Mouse (Mus musculus) brain, embryonic 14.5 days (tissue): Measurements from ENCODE around the gene Sept9. TPM values are rescaled to one million over a fixed set of nuclear protein-coding genes. Genes with fewer than 3 reads are reported as not detected.
A peak's percentile ranks its signal among the peaks of the same experiment; 100 is the strongest.

Experiments
- DNase-seq: peaks from one replicate; pipeline ENCODE4 v3.0.0-alpha.2; 2011; ENCODE audit warnings: low read depth
- CTCF ChIP-seq: fragments of 200-500 bp; IDR thresholded peaks from 2 replicates; pipeline ENCODE4 v1.5.1; 2012; ENCODE audit warnings: inconsistent platforms, mild to moderate bottlenecking, moderate library complexity, borderline replicate concordance; ENCODE audit not compliant: insufficient read depth, insufficient read length; ENCODE audit errors: extremely low read depth
- POLR2A ChIP-seq: fragments of 200-500 bp; IDR thresholded peaks from 2 replicates; pipeline ENCODE4 v1.6.1; 2012; ENCODE audit warnings: mild to moderate bottlenecking, inconsistent platforms, borderline replicate concordance; ENCODE audit not compliant: poor library complexity, insufficient read depth, insufficient read length, severe bottlenecking; ENCODE audit errors: extremely low read depth
- polyA plus RNA-seq: library from polyadenylated mRNA; depleted of rRNA; stranded (reverse); fragments of >200 nt; gene quantifications from 2 replicates; pipeline ENCODE4 v1.2.3, GENCODE M21; 2012

Gene Sept9
- polyA plus RNA-seq, 1 experiment, result 64.3 TPM

DNA sequence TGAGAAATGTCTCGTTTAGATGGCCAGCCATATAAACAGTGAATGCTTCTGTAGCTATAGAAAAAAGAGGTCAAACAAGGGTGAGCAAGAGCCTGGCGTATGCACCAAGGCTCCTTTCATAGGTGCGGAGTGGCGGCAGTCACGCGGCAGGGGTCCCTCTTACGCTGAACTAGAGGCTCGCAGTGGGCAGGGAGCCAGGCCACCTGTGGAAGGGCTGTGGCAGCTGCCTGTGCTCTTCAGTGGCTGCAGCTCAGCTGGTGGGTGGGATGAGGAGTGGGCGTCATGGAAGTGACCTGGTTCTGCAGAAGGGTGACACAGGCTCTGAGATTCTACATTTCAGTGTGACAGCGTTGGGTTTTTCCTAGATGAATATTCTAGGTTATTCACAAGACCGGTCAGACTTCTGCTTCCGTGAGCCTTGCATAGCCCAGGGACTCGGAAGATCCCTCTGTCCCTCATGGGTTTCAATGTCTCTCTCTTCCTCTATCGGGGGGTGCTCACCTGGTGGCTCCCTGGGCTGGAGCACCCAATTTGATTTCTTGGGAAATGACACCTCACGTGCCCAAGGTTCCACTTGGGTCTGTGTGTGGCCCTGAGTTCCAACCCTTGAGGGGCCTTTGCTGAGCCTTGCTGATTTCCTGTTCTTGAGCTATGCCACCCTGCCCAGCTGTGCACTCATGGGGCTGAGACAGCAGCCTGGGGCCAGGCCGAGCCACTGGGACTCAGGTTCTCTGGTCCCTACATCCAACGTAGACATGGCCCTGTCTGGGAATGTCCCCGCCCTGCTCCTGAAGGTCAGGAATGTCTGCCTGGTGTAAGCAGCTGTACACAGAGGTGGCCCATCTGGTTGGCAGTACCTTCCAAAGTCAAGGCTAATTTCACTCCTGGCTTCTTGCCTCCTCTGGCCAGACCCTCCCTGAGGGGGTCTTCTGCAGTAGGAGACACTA lies 55.0 kb downstream of the Sept9 start:
- DNase-seq, result peak; percentile 67
- TF ChIP-seq POLR2A (no peak), CTCF (no peak)

DNA sequence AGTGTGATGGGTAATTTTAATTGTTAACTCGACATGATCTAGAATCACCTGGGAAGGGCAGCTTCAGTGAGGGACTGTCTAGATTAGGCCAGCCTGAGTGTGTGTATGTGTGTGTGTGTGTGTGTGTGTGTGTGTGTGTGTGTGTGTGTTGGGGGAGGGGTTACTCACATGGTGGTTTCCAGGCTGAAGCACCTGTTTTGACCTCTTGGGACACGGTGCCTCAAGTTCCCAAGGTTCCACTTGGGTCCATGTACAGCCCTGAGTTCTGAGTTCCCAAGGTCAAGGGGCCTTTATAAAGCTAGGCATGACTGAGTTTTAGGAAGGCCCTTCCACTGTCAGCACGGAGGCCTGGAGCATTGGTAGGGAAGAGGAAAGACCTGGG lies 55.6 kb downstream of the Sept9 start:
- DNase-seq, result no peak

DNA sequence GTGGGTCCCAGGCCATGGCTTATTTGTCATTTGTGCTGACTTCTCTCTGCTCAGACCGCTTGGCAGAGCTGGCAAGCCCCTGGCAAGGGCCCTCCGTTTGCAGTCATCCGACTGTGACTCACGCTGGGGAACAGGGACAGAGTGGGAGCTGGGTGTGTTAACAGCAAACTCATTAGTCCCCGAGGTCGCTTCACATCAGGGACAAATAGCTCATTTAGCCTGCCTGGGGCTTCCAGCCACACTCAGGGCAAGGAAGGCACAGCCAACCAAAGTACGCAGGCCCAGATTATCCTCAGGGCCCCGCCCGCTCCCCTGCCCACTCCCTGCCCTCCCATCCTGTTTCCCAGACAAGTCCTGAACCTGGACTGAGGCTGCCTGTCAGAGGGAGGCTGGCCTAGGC lies 56.6 kb downstream of the Sept9 start:
- DNase-seq, result no peak
- TF ChIP-seq POLR2A (no peak), CTCF (no peak)

More for the DNA sequence above, 55.6 kb downstream of the Sept9 start:
- TF ChIP-seq CTCF, result no peak
- no peak for TF ChIP-seq POLR2A

DNA sequence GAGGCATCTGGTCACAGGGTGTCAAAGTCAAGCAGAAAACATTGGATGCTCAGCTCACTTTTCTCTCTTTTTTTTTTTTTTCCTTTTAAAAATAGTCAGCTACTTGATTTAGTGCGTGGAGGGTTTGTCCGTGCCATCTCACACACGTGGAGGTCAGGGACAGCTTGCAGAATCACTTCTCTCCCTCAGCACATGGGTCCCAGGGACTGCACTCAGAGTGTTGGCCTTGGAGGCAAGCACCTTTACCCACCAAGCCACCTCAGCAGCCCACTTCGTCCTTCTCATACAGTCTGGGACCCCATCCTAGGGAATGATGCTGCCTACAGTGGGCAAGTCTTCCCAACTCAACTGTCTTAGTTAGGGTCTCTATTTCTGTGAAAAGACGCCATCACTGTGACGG lies 57.4 kb downstream of the Sept9 start:
- no peak for TF ChIP-seq POLR2A
- no peak for TF ChIP-seq CTCF
- DNase-seq, result no peak

DNA sequence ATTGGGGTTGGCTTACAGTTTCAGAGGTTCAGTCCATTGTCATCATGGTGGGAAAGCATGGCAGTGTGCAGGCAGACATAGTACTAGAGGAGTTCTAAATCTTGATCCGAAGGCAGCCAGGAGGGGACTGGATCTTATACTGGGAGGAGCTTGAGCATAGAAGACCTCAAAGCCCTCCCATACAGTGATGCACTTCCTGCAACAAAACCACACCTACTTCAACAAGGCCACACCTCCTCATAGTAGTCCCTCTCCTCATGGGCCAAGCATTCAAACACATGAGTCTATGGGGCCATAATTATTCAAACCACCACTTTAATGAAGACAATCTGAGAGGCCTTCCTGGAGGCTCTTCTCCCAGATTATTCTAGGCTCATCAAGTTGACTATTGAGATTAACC lies 57.8 kb downstream of the Sept9 start:
- no peak for DNase-seq
- TF ChIP-seq POLR2A, result no peak

DNA sequence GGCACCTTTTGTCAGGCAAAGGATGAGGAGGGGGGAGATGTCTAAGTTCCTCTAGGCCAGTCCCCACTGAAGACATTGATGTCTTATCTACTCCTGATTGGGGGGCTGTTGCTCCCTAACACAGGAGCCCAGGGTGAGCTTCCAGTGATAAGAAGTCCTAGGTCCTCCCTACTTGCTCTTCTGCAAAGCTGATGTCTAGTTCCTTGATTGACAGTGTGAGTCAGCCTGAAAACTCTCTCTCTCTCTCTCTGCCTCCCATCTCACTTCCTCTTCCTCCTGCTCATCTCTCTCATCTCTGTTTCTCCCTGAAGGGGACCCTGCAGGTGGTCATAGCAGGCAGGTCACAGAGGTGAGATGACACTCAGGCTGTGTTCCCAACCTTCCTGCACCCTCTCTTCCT lies 58.4 kb downstream of the Sept9 start:
- TF ChIP-seq POLR2A (no peak), CTCF (no peak)
- no peak for DNase-seq

DNA sequence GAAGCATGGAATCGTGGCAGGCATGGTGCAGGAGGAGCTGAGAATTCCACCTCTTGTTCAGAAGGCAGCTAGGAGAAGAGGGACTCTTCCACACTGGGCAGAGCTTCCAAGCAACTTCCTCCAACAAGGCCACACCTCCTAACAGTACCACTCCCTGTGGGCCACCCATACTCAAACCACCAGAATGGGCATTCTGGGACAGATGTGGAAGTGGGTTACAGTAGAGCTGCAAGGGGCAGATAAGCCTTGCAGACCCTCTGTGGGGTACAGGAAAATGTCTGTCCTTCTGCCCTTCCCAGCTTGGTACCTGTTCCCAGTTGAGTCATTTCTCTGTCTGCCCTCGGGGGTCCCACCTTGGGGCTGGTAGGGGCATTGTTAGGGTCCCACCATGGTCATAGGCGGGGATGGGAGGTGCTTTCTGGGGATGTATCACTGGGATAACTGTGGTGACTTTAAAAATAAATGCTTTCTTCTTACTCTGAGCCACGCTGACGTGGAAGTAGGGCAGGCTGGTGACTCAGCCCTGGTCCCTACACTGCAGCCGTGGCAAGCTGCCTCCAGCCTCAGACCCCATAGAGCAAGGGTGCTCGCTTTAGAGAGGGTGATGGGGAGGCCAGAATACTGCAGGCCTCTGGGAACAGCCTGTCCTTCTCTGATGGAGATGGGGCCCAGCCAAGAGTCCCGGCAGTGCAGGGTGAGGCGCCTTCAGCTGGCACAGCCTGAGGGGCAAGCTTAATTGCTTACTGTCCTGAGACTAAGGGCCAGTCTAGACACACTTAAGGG lies 59.9 kb downstream of the Sept9 start:
- TF ChIP-seq CTCF, result no peak
- TF ChIP-seq POLR2A, result no peak
- DNase-seq, result no peak

DNA sequence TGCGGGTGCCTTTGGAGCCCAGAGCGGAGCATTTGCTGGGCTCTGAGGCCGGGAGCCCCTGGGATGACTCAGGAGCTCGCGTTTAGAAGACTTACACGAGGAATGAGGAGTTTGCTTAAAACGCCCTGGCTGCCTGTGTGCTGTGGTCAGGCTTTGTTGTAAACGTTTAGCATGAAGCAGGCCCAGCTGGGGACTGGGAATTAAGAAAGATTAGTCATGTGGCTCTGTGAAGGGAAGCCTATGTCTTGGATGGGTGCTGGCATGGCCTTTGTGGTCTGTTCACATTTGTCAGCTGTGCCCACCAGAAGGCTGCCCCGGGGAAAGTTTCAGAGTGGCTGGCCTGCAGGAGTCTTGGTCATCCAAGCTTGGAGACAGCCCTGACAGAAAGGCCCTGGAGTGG lies 61.2 kb downstream of the Sept9 start:
- TF ChIP-seq CTCF, result no peak
- TF ChIP-seq POLR2A, result no peak
- no peak for DNase-seq

DNA sequence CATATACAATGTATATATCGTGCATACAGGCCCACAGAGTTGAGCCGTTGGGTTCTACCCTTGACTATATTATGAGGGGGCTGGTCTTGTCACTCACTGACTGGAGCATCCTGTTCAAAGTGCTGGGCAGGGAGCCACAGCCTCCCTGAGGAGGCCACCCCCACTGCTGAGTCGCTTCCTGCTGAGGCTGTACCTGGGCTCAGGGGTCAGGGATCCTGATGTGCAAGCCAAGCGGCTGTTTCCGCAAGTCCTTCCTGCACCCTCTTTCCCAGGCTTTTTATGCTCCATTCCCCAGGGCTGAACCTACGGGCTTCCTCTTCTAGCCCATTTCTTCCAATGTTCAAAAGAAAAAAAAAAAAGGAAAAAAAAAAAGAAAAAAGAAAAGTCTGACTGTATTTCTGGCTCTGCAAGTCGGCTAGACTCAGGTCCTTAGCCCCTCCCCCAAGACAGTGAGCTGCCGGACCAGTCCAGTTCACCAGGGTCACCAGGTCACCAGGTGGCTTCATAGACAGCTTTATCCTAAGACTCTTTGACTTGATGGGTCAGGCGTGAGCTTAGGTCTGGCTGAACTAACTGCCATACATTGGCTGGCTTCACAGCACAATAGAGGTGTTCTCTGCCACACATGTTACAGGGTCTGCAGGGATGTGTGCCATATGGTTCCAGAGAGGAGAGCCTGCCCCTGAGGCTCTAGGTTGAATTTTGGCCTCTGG lies 63.8 kb downstream of the Sept9 start:
- DNase-seq, result no peak
- TF ChIP-seq POLR2A (no peak), CTCF (no peak)

DNA sequence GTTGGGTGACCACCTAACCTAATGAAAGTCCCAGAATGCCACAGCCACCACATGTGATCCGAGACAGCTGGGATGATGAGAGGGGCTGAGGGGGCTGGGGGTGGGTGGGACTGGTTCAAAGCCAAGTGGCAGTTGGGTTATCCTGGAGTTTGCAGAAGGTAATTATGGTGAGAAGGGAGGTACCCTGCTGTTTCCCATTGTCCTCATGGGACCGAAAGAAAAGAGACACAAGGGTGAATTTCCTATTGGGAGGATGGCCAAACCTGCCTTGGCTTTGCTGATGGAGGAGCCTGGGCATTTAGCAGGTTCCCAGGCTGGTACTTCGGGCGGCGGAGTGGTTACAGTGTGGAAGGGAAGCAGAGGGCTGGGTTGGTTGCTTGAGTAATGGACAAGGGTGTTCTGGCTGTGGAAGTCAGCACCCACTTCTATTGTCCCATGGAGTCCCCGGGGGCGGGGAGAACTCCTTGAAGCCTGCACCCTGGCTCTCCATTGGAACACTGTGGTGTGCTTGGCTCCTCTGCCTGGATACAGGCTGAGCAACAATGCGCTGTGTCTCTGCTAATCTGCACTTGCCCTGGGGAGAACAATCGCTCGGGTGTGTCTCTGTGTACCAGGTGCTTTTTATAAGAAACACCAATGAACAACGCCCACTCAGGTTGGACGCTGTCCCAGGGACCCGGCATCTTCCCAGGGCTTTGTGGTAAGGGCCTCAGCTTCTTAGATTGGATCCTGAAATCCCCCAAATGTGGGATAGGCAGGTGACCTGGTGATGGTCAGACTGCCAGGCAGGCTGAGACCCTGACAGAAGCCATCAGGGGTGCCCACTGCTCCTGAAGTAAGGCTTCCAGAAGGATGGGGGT lies 64.9 kb downstream of the Sept9 start:
- TF ChIP-seq POLR2A, result no peak
- no peak for TF ChIP-seq CTCF
- DNase-seq, result peak; percentile 58

DNA sequence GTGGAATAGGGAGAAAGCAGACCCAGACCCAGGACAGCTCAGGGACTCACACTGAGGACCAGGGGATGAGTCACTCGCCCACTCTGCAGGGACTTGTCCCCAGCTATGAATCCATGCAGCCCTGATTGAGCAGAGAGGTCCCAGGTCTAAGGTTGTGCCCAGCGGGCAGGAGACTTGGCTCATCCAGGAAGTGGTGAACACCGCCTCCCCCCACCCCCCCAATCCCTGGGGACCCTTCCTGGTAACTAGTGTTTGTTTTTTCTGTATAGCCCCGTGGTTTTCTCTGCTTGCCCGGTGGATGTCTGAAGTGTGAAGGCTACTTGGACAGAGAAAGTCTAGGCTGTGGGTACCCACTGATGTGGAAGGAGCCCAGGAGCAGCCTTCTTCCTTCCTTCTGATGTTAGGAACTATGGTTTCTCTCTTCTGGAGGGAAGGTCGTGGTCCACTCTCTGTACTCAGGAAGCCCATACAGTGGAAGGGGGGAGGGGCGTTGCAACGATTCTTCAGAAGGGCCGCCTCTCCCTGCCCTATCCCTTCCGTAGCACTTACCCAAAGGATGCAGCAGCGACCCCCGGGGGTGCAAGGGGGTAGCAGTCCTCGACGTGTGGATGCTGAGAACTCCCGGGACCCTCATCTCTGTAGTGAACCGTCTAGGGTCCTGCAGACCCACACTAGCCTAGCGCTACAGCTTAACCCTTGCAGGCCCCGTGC lies 66.0 kb downstream of the Sept9 start:
- DNase-seq, result peak; percentile 70
- TF ChIP-seq POLR2A (no peak), CTCF (no peak)
